Mouse (Mus musculus) embryonic facial prominence, embryonic 11.5 days (tissue): ENCODE measurements around the gene Scrn3. TPM values are rescaled to one million over a fixed set of nuclear protein-coding genes. Genes with fewer than 3 reads are reported as not detected.

ENCODE experiments used
- ATAC-seq: fragments of 200-750 bp; cut with Nextera tagmentation; replicated peaks from 2 replicates; pipeline ENCODE4 v1.8.0; 2017; ENCODE audit warnings: low read depth; ENCODE audit not compliant: insufficient number of reproducible peaks, low FRiP score, low TSS enrichment
- DNase-seq: peaks from one replicate; pipeline ENCODE4 v3.0.0-alpha.2; 2015; ENCODE audit warnings: low spot score
- H3K27ac ChIP-seq: fragments of 300-500 bp; sonication (generic); replicated peaks from 2 replicates; pipeline ENCODE4 v1.5.1; 2014; ENCODE audit warnings: mild to moderate bottlenecking, low read depth, low read length, control low read depth
- H3K27me3 ChIP-seq: fragments of 300-500 bp; sonication (generic); 2 replicates; pipeline ENCODE4 v1.6.1; 2014; ENCODE audit warnings: mild to moderate bottlenecking, low read length, moderate library complexity, mixed read lengths; ENCODE audit not compliant: control insufficient read depth, insufficient read depth
- H3K36me3 ChIP-seq: fragments of 300-500 bp; sonication (generic); replicated peaks from 2 replicates; pipeline ENCODE4 v1.6.1; 2014; ENCODE audit warnings: low read depth, mild to moderate bottlenecking, low read length, moderate library complexity, mixed read lengths; ENCODE audit not compliant: control insufficient read depth, insufficient read depth
- H3K4me1 ChIP-seq: fragments of 300-500 bp; sonication (generic); 2 replicates; pipeline ENCODE4 v1.6.1; 2014; ENCODE audit warnings: low read length, mixed read lengths; ENCODE audit not compliant: control insufficient read depth, insufficient read depth
- H3K4me2 ChIP-seq: fragments of 300-500 bp; sonication (generic); 2 replicates; pipeline ENCODE4 v1.6.1; 2014; ENCODE audit warnings: low read depth, mild to moderate bottlenecking, control low read depth, low read length, moderate library complexity
- H3K4me3 ChIP-seq: fragments of 300-500 bp; sonication (generic); 2 replicates; pipeline ENCODE4 v1.5.1; 2014; ENCODE audit warnings: low read depth, low read length, control low read depth
- H3K9ac ChIP-seq: fragments of 300-500 bp; sonication (generic); replicated peaks from 2 replicates; pipeline ENCODE4 v1.6.1; 2014; ENCODE audit warnings: mild to moderate bottlenecking, control low read depth, low read length
- H3K9me3 ChIP-seq: fragments of 300-500 bp; sonication (generic); replicated peaks from 2 replicates; pipeline ENCODE4 v1.6.1; 2016; ENCODE audit warnings: mild to moderate bottlenecking, low read length, inconsistent platforms, mixed read lengths; ENCODE audit not compliant: control insufficient read depth
- WGBS: fragments of 180-500 bp; shearing (Covaris S2); extraction: QIAGEN DNeasy Blood & Tissue Kit; methylation state at CpG from one replicate; pipeline ENCODE4 v1.1.7; 2014; 5-methylcytosine and 5-hydroxymethylcytosine counted together
- polyA plus RNA-seq: library from polyadenylated mRNA; unstranded; fragments of >200 nt; fragmentation: Nextera tagmentation; extraction: Ambion mirVana; gene quantifications from 2 replicates; pipeline ENCODE4 v1.2.1, GENCODE M21; 2014

The Scrn3 gene
- polyA plus RNA-seq, 1 experiment from 2014 or later, result 14.5 TPM

DNA sequence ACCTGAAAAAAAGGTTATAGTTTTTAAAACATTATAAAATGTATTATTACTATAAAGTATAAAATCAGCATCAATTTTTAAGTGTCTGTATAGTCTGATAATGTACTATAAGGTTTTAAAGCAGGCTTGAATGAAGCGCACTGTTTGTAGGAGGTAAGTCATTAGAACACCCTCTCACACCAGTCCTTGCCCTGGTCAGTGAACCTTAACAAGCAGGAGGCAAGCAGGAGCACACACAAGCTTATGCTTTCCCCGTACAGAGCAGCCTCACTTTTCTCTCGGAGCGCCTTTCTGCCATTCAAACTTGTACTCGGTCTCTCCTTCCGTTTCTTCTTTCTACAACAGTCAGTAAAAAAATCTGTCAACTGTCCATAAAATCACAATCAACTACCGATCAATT is 6.4 kb upstream of the Scrn3 start:
- no peaks in the 10 kb centered on the region for H3K4me1 ChIP-seq

DNA sequence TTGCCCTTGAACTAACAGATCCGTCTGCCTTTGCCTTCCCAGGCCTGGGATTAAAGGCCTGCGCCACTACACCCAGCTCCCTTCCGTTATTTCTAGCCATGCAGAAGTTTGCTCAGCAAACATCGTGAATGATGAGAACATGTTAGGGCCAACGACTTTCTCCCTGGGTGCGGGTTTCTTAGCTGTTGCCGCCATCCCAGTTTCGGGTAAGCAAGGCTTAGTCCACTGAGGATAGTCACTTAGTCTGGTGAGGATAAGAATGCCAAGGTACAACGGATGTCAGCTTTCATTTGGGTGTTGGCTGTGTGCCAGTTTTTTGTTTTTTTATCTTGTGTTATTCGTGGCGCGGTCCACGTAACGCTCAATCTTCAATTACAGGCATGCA is 708 bp downstream of the Scrn3 start:
- no peaks in the 10 kb centered on the region for H3K9me3 ChIP-seq
- no peaks in the 10 kb centered on the region for H3K27me3 ChIP-seq
- no peaks in the 10 kb centered on the region; the same call in 1 of the 2 replicates for H3K4me1 ChIP-seq
- peak overlapping the region; percentile 48 for H3K4me2 ChIP-seq
- H3K4me3 ChIP-seq, result peak overlapping the region; percentile 80
- peak overlapping the region; percentile 48; the same call in 1 of the 2 replicates for H3K9ac ChIP-seq
- H3K27ac ChIP-seq, result no peak overlapping the region
- H3K36me3 ChIP-seq, result peaks cover 3% of the 10 kb centered on the region; the same call in 1 of the 2 replicates
- DNase-seq (peak; percentile 31), ATAC-seq (no peak)
- 43% methylated on average over 14 of the region's 14 CpGs for WGBS

More for the DNA sequence above, 6.4 kb upstream of the Scrn3 start:
- Histone ChIP-seq H3K4me3 (no peak overlapping the region), H3K9ac (no peak overlapping the region), H3K27ac (no peak overlapping the region), H3K4me2 (no peak overlapping the region), H3K9me3 (no peaks in the 10 kb centered on the region), H3K36me3 (peaks cover 3% of the 10 kb centered on the region; the same call in 1 of the 2 replicates), H3K27me3 (no peaks in the 10 kb centered on the region)
- WGBS, result 88% methylated on average over 7 of the region's 7 CpGs
- no peak for ATAC-seq
- no peak for DNase-seq

DNA sequence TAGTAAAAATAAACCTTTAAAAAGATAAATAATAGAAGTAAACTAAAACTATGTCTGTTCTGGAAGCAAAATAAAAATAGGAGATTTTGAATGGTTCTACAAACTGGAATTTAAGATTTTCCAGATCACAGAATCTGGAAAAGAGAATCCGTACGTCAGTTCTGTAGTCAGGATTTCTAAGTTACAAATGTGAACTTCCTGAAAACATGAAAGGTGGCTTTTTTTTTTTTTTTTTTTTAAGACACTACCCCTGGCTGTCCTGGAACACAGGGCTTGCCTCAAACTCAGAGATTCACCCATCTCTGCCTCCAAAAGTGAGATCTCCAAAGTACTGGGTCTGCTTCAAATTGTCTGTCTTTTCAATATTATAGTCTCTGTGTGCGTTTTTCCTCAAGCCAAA is 1.9 kb downstream of the Scrn3 start:
- Histone ChIP-seq H3K4me2 (no peak overlapping the region), H3K9ac (no peak overlapping the region), H3K4me3 (no peak overlapping the region), H3K9me3 (no peaks in the 10 kb centered on the region), H3K4me1 (no peaks in the 10 kb centered on the region; the same call in 1 of the 2 replicates), H3K36me3 (no peaks in the 10 kb centered on the region), H3K27me3 (no peaks in the 10 kb centered on the region), H3K27ac (no peak overlapping the region)
- no peak for DNase-seq
- no peak for ATAC-seq
- 88% methylated on average over 3 of the region's 3 CpGs for WGBS

DNA sequence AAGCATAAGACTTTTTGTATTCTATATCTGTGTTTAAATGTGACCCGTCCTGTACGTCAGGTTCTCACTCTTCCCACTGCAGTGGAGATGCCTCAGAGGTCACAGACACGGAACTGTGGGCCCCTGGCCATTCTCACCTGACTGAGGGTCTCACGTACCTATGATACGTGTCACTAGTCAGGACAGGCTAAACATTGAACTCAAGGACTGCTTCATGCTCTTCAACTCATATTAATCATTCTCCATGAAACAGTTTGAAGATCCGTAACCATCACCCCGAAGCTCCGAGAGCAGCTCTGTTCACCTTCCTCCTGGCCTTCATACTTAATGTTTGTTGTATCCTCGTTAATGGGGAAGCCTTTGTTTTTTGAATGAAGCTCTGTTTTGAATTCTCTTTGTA is 5.0 kb downstream of the Scrn3 start:
- no peak for ATAC-seq
- Histone ChIP-seq H3K27ac (no peak overlapping the region), H3K36me3 (no peaks in the 10 kb centered on the region), H3K27me3 (no peaks in the 10 kb centered on the region), H3K9ac (no peak overlapping the region), H3K4me2 (no peak overlapping the region), H3K4me1 (no peaks in the 10 kb centered on the region), H3K4me3 (no peak overlapping the region), H3K9me3 (no peaks in the 10 kb centered on the region)
- DNase-seq, result no peak
- WGBS, result 93% methylated on average over 9 of the region's 9 CpGs

DNA sequence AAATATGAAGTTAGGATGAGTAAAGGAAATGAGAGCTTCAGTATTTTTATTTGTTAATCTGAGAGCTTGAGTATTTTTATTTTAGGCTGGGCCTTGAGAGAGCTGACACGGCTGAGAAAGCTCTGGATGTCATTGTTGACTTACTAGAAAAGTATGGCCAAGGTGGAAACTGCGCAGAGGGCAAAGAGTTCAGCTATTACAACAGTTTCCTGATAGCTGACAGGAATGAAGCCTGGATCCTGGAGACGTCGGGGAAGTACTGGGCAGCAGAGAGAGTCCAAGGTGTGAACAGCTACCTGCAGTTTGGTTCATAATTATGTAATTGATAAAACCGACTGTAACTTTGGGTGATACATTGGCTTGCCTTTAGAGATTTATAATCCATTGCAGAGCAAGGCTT is 6.8 kb downstream of the Scrn3 start:
- no peaks in the 10 kb centered on the region for H3K36me3 ChIP-seq
- H3K27ac ChIP-seq, result no peak overlapping the region
- no peak overlapping the region for H3K4me3 ChIP-seq
- no peak for ATAC-seq
- 86% methylated on average over 5 of the region's 5 CpGs for WGBS
- no peaks in the 10 kb centered on the region for H3K27me3 ChIP-seq
- H3K4me2 ChIP-seq, result no peak overlapping the region
- no peak for DNase-seq
- no peak overlapping the region for H3K9ac ChIP-seq
- H3K9me3 ChIP-seq, result no peaks in the 10 kb centered on the region
- H3K4me1 ChIP-seq, result no peaks in the 10 kb centered on the region

DNA sequence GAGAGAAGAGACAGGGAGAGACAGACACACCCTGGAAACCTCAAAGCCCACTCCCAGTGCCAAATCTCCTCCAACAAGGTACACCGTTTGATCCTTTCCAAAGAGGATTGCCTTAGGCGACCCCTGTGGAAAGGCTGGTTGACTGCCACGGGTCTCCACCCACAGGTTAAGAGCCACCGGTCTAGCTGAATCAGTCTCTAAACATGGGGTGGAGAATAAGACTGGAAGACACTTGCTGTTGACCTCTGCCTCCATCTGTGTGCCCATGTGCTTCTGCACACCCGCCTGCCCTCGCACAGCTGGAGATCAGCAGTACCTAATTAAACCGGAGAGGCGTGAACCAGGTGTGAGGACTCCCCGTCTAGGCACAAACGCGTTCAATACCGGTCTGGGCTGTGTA is 10.6 kb downstream of the Scrn3 start:
- Histone ChIP-seq H3K27ac (no peak overlapping the region), H3K9me3 (no peaks in the 10 kb centered on the region), H3K4me3 (no peak overlapping the region), H3K36me3 (no peaks in the 10 kb centered on the region), H3K9ac (no peak overlapping the region), H3K27me3 (no peaks in the 10 kb centered on the region), H3K4me1 (no peaks in the 10 kb centered on the region), H3K4me2 (no peak overlapping the region)
- no peak for ATAC-seq
- WGBS, result 69% methylated on average over 12 of the region's 12 CpGs
- DNase-seq, result no peak

DNA sequence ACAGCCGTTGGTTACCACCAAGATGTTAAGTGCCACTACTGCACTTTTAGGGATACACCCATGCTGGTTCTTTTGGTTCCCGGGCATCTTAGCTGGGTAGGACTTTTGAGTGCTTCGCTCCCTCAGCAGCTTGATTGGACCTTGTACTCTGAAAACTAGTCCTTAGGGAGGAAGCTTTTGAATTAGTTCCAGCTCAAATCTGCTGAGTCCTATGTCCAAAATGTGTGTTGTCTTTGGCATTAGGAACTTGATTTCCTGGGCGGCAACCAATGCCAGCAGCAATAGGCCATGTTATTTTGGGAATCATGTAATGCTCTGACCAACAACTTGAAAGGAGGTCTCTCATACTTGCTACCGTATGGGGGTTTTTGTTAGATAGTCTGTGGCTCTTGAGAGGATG is 13.5 kb downstream of the Scrn3 start:
- no peaks in the 10 kb centered on the region for H3K27me3 ChIP-seq
- no peak overlapping the region for H3K4me3 ChIP-seq
- DNase-seq (no peak), ATAC-seq (no peak)
- no peaks in the 10 kb centered on the region for H3K9me3 ChIP-seq
- no peak overlapping the region for H3K27ac ChIP-seq
- no peak overlapping the region for H3K9ac ChIP-seq
- no peak overlapping the region for H3K4me2 ChIP-seq
- H3K36me3 ChIP-seq, result no peaks in the 10 kb centered on the region
- no peaks in the 10 kb centered on the region for H3K4me1 ChIP-seq
- WGBS, result 90% methylated on average over 5 of the region's 5 CpGs

DNA sequence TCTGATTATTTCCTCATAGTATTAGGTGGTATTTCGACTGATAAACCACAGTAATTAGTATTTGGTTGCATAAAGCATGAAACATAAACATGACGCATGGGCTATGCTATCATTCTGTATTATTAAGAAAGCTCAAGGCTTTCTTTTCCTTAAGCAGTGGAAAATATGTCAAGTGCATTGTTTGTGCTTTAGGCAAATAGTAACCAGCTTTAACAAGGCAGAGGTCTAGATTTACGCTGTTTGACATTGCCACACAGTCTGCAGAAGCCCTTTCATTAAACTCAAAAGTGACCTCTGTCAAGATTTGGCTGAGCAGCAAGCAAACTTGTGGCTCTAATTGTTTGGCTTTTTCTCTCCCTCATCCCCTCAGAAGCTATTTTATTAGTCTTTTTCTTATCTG is 23.5 kb downstream of the Scrn3 start:
- H3K27ac ChIP-seq, result no peak overlapping the region
- DNase-seq, result no peak
- no peak overlapping the region for H3K9ac ChIP-seq
- no peaks in the 10 kb centered on the region for H3K36me3 ChIP-seq
- ATAC-seq, result no peak
- H3K27me3 ChIP-seq, result no peaks in the 10 kb centered on the region
- WGBS, result 89% methylated on average over 3 of the region's 3 CpGs
- no peak overlapping the region for H3K4me2 ChIP-seq
- H3K4me3 ChIP-seq, result no peak overlapping the region
- no peaks in the 10 kb centered on the region for H3K4me1 ChIP-seq
- no peaks in the 10 kb centered on the region for H3K9me3 ChIP-seq
